Mouse (Mus musculus) embryonic stem cell, embryonic (primary cell): ENCODE measurements around the gene Gm20388.

Experiments used
- CTCF ChIA-PET, 4 experiments: fragments of 300-600 bp in 2 of 4; fragments of 350-600 bp in 2 of 4; sonication (Branson Sonifier 250); formaldehyde crosslinking; loops; one replicate each; lab custom pipeline; 2022; ENCODE audit warnings: inconsistent platforms in 2 of 4; lab: Charles Lee
- POLR2A ChIA-PET, 4 experiments: fragments of 300-600 bp in 2 of 4; fragments of 350-600 bp in 2 of 4; sonication (Branson Sonifier 250); formaldehyde crosslinking; loops; one replicate each; lab custom pipeline; 2022; ENCODE audit warnings: antibody characterized with exemption in 4 of 4, inconsistent platforms in 1 of 4; lab: Charles Lee

Gene Gm20388

DNA sequence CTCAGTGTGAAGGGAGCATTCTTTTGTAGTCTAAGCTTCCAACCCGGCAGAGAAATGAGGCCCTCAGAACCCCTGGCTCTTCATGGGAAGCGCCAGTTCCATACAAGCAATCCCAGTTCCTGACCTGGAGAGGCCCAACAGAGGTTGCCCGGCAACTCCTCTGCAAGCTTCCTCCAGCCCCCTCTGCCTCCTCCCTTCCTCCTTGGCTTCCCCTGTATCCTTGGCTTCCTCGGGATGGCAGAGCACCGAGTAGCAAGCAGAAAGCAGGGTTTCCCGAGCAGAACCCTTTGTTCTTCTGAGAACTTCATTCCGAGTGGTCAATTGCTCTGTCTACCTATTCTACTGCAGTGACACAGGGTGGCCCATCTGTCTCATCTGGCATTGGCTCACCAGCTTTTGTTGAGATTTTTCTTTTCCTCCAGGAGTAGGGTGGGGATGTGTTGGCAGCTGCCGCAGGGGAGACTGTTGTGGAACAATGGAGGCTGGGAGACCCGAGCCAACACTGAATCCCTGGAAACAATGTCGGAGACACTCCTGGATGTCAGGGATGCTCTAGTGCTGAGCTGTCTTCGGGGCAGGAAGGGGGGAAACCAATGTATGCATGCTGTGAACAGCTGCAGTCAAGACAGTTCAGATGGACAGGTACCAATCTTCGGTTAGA lies 2795.4 kb downstream of the Gm20388 start:
- CTCF ChIA-PET: interaction anchor here in 2 of 4 experiments (0.5 to 1.8 kb wide), 3 partner anchors 9 to 166 kb away, joined by 3 to 9 read pairs (median 4); no protein-coding TSS in a partner anchor
- POLR2A ChIA-PET: interaction anchor here in 1 of 4 experiments (0.9 kb wide), 1 partner anchor 9 kb away, joined by 3 read pairs; no protein-coding TSS in a partner anchor

DNA sequence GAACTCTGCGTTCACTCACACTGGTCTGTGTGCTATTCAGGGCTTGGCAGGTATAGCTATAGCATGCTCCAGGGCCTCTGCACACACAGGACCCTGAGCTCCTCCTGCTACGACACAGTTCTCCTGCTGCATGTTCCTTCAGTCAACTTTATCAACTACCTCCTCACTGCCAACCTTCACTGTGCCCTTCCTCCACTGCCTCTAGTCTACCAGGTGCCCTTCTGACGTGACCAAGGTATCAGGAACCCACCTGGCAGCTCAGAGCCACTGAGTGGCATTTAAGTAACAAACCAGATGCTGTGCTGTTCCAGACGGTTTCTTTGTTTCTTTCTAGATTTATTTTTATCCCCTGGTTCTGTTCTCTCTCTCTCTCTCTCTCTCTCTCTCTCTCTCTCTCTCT lies 2796.5 kb downstream of the Gm20388 start:
- ChIA-PET CTCF (interaction anchor here in 3 of 4 experiments (0.5 to 1.8 kb wide), 5 partner anchors 10 to 84 kb away, joined by 3 to 9 read pairs (median 4); no protein-coding TSS in a partner anchor), POLR2A (interaction anchor here in 2 of 4 experiments (0.5 to 0.7 kb wide), 2 partner anchors 9 to 657 kb away, joined by 3 read pairs; no protein-coding TSS in a partner anchor)

DNA sequence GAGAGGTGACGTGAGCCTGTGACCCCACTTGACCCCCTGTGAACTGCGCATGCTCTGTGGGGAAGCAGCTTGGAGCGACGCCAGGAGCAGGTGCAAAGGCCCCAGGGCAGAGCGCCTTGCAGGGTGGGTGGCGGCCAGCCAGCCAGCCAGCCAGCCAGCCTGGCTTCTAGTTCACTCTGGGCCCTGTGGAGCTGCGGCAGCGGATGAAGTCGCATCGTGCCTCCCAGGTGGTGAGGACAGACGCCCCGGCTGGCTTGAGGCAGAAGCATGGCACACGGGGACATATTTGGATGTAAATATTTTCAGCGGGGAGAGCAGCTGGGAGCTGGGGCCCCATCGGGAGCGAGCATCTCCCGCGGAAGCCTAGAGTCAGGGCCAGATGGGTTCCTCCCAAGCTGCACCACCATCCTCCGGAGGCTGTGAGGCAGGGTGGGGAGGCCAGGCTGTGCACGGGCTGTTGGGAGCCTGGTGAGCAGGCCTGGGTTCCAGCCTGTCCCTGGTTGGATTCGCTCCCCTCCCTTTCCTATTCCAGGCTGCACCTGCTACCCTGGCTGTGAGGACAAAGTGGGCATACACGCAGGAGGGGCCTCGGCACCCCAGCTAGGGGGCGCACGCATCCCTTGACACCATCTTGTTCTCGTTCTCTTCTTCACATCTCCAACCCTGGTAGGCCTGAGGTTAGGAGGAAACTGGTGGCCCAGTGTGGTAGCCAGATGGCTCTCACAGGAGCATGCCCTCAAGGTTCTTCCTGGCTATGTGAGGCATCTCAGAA lies 2798.9 kb downstream of the Gm20388 start:
- ChIA-PET POLR2A (interaction anchor here in 2 of 4 experiments (0.6 to 1.1 kb wide), 3 partner anchors 9 to 91 kb away, joined by 3 read pairs; no protein-coding TSS in a partner anchor), CTCF (interaction anchor here in 3 of 4 experiments (0.6 to 1.5 kb wide), 9 partner anchors 9 to 203 kb away, joined by 3 to 4 read pairs (median 3); partner anchors contain the start of gene Cbfa2t3 (in 2 of the 3))

DNA sequence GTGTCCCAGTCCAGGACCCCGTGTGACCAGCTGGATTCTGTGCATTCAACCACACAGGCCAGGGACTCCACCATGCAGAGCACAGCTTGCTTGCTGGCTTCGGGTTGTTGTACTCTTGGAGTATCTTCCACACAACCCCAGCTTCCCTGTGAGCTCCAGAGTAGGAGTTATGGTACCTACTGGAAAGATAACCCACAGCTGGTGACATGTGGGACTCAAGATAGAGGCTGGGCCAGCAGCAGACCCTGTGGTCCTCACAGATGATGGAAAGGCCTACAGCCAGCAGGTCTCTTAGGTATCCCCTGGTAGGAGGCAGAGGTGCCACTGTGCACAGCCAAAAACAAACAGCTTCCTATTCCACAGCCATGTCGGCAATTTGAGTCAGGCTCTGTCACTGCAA lies 2800.8 kb downstream of the Gm20388 start:
- ChIA-PET POLR2A (no interaction called here), CTCF (interaction anchor here in 1 of 4 experiments (0.6 kb wide), 1 partner anchor 14 kb away, joined by 3 read pairs; no protein-coding TSS in a partner anchor)

DNA sequence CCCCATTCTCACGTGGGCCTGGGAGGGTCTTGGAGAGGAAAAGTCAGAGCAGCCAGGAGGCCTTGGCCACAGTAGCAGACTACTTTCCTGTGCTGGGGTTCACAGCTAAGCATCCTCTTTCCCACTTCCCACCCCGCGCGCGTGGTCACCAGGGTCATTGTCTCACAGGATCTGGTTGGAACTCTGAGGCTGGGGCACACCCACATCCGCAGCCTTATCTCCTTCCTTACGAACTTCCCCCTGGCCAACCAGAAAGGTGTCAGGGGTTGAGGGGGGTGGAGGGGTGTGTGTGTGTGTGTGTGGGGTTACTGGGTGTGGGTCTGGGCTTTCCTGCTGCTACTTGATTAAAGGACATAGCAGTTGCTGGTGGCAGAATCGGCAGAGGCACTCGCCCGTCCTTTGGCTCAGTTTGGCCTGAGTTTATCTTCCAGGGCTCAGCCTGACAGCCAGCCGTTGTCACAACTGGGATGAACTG lies 2801.3 kb downstream of the Gm20388 start:
- POLR2A ChIA-PET: interaction anchor here in 1 of 4 experiments (0.6 kb wide), 1 partner anchor 1170 kb away, joined by 6 read pairs; no protein-coding TSS in a partner anchor
- CTCF ChIA-PET: no interaction called here

DNA sequence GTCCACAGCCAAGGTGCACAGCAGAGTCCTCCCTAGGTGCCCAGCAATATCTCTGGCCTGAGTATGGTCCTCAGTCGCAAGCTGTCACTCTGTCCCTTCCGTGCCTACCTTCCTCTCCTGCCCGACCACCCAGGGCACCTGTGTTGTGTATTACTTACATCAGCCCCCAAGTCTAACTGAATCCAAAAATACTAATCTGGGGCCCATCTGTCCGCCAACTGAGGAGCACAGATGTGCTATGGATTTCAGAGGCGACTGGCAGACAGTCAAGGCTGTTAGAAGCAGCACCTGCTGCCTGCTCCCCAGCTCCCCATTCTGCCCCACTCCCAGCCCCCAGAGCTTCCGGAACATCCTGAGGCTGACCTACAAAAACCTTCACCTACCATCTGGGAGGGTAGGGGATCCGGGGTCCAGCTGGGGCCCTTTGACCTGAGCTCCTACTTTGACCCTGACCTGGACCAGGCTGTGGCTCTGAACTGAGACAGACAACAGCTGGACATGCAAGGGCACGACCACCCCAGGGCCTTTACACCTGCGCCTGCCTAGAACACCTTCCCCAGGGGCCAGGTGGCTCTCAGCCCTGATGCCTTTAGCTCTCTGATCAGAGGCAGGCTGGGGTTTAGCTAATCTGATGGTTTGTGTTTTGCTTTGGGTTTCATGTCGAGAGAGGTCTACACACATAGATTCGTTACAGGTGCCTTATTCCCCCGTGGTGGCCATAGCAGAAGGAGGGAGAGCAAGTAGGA lies 2801.9 kb downstream of the Gm20388 start:
- ChIA-PET CTCF (no interaction called here), POLR2A (interaction anchor here in 1 of 4 experiments (0.6 kb wide), 1 partner anchor 1171 kb away, joined by 6 read pairs; no protein-coding TSS in a partner anchor)

DNA sequence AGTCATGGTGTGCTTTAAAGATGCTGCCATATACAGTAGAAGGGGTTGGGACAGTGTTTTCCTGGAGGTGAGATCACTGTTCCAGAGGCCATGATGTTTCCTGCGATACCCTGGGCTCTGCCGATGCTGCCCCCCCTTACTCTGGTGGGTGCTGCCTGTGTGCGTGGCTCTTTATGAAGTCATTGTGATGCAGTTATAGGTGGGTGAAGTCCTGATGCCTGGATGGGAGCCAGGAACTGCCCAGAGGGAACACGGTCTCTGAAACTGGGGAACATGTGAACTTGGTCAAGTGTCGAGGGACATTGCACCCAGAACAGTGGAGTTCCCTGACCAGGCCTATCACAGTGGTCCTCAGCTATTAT lies 2802.5 kb downstream of the Gm20388 start:
- ChIA-PET POLR2A (no interaction called here), CTCF (no interaction called here)

DNA sequence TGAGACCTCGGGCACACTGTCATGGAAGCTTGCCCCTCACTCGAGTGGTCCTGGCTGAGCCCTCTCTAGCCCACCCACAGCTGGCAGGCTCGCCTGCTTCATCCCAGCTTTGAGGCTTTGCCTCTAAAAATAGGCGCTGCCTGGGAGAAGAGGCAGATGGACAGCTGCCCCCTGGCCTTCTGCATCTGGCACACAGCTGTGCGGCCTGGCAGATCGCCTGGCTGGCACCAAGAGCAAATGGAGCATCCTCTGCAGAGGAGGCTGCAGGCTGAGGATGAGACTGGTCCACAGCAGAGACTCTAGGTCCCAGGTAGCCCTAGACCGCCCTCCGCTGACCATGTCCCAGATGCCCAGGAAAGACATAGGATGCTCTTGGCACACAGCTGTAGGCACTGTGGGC lies 2805.9 kb downstream of the Gm20388 start:
- ChIA-PET POLR2A (interaction anchor here in 1 of 4 experiments (0.8 kb wide), 1 partner anchor 14 kb away, joined by 3 read pairs; no protein-coding TSS in a partner anchor), CTCF (no interaction called here)

DNA sequence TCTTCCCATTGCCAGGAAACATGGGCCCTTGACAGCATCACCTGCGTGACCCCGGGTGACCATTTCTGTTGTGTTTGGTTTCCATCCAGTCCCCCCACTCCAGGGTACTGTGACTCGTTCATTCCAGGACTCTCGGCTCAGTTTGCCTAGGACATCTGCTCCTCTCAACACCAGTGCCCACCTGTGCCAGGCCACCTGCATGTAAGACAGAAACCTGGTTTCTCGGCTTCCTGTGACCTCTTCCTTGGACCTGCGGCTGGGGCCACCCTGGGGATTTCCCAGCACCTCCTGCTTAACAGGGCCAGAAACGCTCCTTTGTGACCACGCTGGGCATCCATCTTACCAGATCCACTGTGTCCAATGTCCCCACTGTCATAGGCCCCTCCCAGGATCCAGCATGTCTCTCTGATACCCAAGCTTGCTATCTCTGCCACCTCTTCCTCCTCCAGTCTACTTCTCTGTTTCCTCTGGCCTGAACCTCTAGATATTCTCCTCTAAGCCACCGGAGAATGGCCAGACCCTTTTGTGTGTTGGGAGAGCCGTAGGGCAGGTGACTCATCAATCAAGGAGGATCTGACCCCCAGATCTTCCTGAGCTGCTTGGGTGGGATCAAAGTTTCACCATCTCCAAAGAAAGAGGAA lies 2807.3 kb downstream of the Gm20388 start:
- ChIA-PET CTCF (interaction anchor here in 1 of 4 experiments (0.9 kb wide), 1 partner anchor 8 kb away, joined by 3 read pairs; no protein-coding TSS in a partner anchor), POLR2A (no interaction called here)

DNA sequence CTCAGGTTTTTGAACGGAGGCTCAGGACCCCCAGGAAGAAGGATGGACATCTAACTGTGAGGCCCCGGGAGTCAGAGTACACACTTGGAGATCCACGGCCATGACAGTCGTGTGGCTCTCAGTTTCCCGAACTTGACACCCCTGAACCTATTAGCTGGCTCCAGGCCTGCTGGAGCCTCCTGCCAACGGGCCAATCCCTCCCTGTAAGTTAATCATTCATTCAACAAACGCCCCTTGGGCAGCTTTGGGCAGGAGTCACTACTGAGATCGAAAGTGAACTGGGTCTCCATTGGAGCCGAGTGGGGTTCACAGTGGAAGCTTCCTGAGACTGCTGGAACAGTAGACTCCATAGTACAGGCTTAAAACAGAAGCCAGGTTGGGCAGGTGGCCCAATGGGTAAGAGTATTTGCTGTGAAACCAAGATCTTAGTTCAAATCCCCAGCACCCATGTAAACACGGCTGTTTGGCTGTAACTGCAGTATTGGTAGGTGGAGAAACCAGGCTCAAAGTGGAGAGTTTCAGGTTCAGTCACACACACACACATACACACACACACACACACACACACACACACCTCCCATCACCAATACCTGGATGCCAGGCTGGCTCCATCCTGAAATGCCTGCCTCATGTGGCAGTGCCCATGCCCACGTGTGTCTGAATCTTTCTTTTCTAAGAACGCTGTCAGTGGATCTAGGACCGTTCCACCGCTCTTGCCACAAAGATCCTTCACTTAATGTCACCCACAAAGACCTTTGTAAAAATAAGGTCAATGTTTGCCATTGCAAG lies 2808.3 kb downstream of the Gm20388 start:
- POLR2A ChIA-PET: interaction anchor here in 1 of 4 experiments (0.8 kb wide), 1 partner anchor 11 kb away, joined by 4 read pairs; no protein-coding TSS in a partner anchor
- CTCF ChIA-PET: interaction anchor here in 3 of 4 experiments (0.6 to 1.0 kb wide), 4 partner anchors 23 to 259 kb away, joined by 3 to 7 read pairs (median 3); no protein-coding TSS in a partner anchor

DNA sequence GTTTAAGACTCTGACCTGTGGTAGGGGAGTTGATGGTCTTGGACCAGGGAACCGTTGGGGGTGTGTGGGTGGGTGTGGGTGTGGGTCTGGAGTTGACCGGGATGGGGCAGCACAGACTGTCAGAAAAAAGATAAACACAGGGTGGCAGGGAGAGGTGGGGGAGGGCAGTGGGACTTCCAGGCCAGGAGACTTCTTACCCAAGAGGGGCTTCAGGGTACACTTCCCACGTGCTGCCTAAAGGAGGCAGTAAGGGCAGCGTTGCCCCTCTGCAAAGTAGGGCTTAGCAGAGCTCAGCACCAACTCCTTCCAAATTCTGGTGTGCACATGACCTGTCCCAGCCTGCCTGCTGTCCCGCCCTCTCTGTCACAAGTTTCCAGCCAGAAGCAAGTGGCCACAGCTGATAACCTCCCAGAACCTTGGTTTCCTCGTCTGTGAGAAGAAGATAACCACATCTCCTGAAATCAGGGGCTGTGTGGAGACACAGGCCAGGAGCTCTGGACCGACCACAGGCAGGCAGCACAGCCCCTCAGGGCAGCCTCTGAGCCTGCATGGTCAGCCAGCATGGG lies 2808.9 kb downstream of the Gm20388 start:
- POLR2A ChIA-PET: interaction anchor here in 1 of 4 experiments (0.8 to 1.0 kb wide), 2 partner anchors 11 to 493 kb away, joined by 4 read pairs; partner anchors contain the start of genes Chmp1a and Spata33
- CTCF ChIA-PET: interaction anchor here (0.6 to 1.0 kb wide), 8 partner anchors 23 to 482 kb away, joined by 3 to 7 read pairs (median 3); no protein-coding TSS in a partner anchor

DNA sequence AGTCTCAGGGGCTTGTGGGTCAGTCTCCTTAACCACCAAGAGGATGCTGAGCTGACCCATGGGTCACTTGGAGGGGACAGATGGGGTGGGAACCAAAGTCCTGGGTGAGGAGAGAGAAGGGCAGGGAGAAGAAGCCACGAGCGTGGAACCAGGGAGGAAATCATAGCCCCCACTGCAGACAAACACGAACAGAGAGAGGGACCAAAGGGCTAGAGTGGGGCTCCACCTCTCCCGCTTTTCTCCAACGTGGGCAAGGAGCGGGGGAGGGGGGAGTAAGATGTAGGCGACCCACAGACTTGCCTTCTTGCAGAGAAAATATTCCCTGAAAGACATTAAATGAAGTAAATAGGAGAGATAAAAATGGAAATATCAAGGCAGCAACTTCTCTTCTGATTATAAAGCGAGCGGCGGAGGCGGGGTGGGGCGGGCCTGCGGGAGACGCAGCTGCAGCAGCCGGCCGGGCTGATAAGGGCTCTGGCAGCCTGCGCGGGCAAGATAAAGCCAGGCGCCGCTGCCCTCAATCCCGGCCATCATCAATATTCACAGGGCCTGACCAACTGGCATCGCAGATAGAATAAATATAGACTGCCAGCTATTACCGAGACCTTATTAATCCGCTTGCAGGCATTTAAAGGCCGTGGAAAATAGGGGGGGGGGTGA lies 2809.6 kb downstream of the Gm20388 start:
- ChIA-PET CTCF (interaction anchor here (0.6 to 1.0 kb wide), 8 partner anchors 23 to 481 kb away, joined by 3 to 6 read pairs (median 3); no protein-coding TSS in a partner anchor), POLR2A (interaction anchor here in 2 of 4 experiments (0.6 to 1.0 kb wide), 3 partner anchors 12 to 493 kb away, joined by 3 to 4 read pairs (median 4); partner anchors contain the start of genes Chmp1a (in 1 of the 2) and Spata33 (in 1 of the 2))

DNA sequence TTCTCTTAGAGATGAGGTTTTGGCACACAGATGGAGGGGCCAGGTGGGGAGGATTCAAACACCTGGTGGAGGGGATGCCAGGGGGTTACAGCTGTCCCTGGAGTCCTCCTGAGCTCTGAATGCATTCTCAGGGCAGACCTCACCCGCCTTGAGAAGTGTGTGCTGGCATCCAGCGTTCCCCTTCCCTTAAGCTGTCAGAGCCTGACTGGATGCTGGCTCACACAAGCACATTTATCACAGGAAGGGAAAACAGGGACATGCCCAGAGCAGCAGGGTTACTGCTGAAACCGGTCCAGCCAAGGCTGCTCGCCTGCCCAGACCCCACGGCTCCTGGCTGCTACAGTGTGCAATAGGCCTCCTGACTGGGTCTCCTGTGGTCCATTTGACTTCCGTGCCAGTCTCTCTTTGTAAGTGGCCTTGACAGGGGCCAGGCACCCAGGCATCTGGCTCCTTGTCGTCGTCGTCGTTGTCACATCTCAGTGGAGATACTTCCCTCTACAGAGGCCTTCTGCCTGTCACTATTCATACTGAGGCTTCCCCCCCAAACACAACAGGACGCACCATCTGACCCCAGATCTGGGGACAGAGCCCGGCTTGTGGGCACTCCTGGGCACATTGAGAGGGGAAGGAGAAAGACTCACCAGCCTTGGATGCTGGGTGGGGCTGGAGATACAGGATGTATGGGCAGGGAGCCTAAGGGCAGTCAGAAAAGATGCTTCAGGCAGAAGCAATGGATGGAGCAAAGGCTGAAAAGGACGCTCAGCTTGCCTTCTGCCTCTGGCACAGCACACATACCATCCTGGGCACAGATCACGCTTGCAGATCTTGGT lies 2810.4 kb downstream of the Gm20388 start:
- CTCF ChIA-PET: interaction anchor here in 3 of 4 experiments (0.8 to 0.9 kb wide), 3 partner anchors 24 to 461 kb away, joined by 3 to 5 read pairs (median 3); no protein-coding TSS in a partner anchor

DNA sequence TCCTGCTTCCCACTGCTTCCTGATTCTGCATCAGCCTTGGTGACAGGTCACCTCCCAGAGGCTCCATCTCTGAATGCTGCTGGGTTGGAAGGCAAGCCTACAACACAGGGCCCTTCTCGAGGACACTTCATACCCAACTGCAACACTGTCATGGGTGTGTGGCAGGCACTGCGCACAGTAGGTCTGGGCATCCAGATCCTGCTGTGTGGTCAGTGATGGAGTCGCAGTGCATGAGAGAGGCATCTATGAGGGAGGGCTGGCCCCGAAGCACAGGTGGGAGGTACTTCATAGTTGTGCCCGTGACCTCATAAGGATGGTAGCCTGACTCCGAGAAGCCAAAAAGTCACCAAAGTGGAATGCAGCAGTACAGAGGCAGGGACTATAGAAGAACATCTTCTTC lies 2814.5 kb downstream of the Gm20388 start:
- POLR2A ChIA-PET: no interaction called here
- CTCF ChIA-PET: interaction anchor here in 1 of 4 experiments (0.9 kb wide), 1 partner anchor 28 kb away, joined by 3 read pairs; no protein-coding TSS in a partner anchor

More for the DNA sequence above, 2810.4 kb downstream of the Gm20388 start:
- POLR2A ChIA-PET: interaction anchor here in 3 of 4 experiments (0.5 to 0.7 kb wide), 3 partner anchors 23 to 397 kb away, joined by 3 read pairs; no protein-coding TSS in a partner anchor

DNA sequence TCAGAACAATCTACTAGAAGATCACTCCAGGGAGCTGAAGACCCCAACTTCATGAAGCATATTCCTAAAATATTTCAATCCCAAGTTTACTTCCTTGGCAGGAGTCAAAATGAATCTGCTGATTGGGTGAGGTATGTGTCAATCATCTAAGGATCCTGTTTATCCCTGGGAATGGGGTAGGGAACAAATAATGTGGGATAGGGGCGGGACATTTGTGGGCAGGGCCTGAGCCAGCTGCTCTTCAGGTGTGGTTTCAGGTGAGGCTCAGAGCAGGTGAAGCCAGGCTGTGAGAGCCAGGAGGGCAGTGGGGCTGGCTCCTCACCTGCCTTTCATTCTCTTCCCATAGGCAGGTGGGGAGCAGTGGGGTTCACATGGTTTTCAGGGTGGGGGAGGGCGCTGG lies 2816.1 kb downstream of the Gm20388 start:
- POLR2A ChIA-PET: no interaction called here
- CTCF ChIA-PET: interaction anchor here in 1 of 4 experiments (1.0 kb wide), 1 partner anchor 9 kb away, joined by 3 read pairs; no protein-coding TSS in a partner anchor
